Mouse (Mus musculus) heart, postnatal 4 days (tissue): ENCODE measurements around the gene Gypa. TPM values are rescaled to one million over a fixed set of nuclear protein-coding genes. Genes with fewer than 3 reads are reported as not detected.

Experiments
- DNase-seq: peaks from one replicate; pipeline ENCODE4 v3.0.0; 2021
- total RNA-seq, 2 experiments: library from RNA; stranded (reverse); gene quantifications; 2 replicates each; pipeline ENCODE4 v1.2.3; 2021

The Gypa gene
- total RNA-seq: 1 to 10 TPM; 1.1 to 2.9 TPM

- DNase-seq: no peak
Measured at GRCm38 (mm10) chr8:80493523-80494345, at the start of gene Gypa. TSS of gene Gypa (plus strand) at chr8:80493781.

GRCm38 (mm10) chr8:80444534-80445072, 49.0 kb upstream of the Gypa start:
- no peak for DNase-seq

GRCm38 (mm10) chr8:80447217-80447616, 46.4 kb upstream of the Gypa start:
- no peak for DNase-seq

GRCm38 (mm10) chr8:80451938-80452690, 41.5 kb upstream of the Gypa start:
- no peak for DNase-seq

- no peak for DNase-seq
Measured at GRCm38 (mm10) chr8:80463450-80463917, 30.1 kb upstream of the Gypa start.

- no peak for DNase-seq
Measured at GRCm38 (mm10) chr8:80474971-80475370, 18.6 kb upstream of the Gypa start.

- DNase-seq: no peak
Measured at GRCm38 (mm10) chr8:80478156-80478555, 15.4 kb upstream of the Gypa start.

GRCm38 (mm10) chr8:80479129-80479528, 14.5 kb upstream of the Gypa start:
- no peak for DNase-seq

- no peak for DNase-seq
Measured at GRCm38 (mm10) chr8:80482173-80482572, 11.4 kb upstream of the Gypa start.

GRCm38 (mm10) chr8:80482822-80483774, 10.5 kb upstream of the Gypa start:
- DNase-seq: peak; percentile 23

GRCm38 (mm10) chr8:80491562-80491961, 2.0 kb upstream of the Gypa start:
- DNase-seq: no peak

GRCm38 (mm10) chr8:80492987-80493441, 567 bp upstream of the Gypa start:
- DNase-seq: peak; percentile 56

- DNase-seq: no peak
Measured at GRCm38 (mm10) chr8:80494346-80494660, 722 bp downstream of the Gypa start.

- DNase-seq: no peak
Measured at GRCm38 (mm10) chr8:80494819-80495218, 1.2 kb downstream of the Gypa start.

GRCm38 (mm10) chr8:80495527-80495926, 1.9 kb downstream of the Gypa start:
- DNase-seq: no peak

- DNase-seq: no peak
Measured at GRCm38 (mm10) chr8:80497323-80497722, 3.7 kb downstream of the Gypa start.

- DNase-seq: no peak
Measured at GRCm38 (mm10) chr8:80500244-80500643, 6.7 kb downstream of the Gypa start.

- DNase-seq: no peak
Measured at GRCm38 (mm10) chr8:80500773-80501172, 7.2 kb downstream of the Gypa start.

- DNase-seq: no peak
Measured at GRCm38 (mm10) chr8:80501283-80501682, 7.7 kb downstream of the Gypa start.

GRCm38 (mm10) chr8:80526382-80527355, 33.1 kb downstream of the Gypa start:
- no peak for DNase-seq

- DNase-seq: no peak
Measured at GRCm38 (mm10) chr8:80541836-80542235, 48.3 kb downstream of the Gypa start.
